Mouse (Mus musculus) bone marrow macrophage, adult 2 months (primary cell): Measurements from ENCODE around the gene Dnajc5.

Experiments used
- CTCF ChIP-seq: IDR thresholded peaks from 2 replicates; pipeline ENCODE4 v1.5.1; 2012; ENCODE audit warnings: low read depth, mild to moderate bottlenecking, low read length, moderate library complexity
- POLR2A ChIP-seq: IDR thresholded peaks from 2 replicates; pipeline ENCODE4 v1.6.1; 2012; ENCODE audit warnings: mild to moderate bottlenecking, low read depth, low read length, borderline replicate concordance

- TF ChIP-seq CTCF (no peak), POLR2A (no peak)
Measured at GRCm38 (mm10) chr2:181511231-181511630, 9.1 kb upstream of the Dnajc5 start.
